Mouse (Mus musculus) thymus, postnatal 36 days (tissue): ENCODE results near the gene Fam169b.

Source experiments
- DNase-seq, 2 experiments: peaks; one replicate each; pipeline ENCODE4 v3.0.0; 2022; ENCODE audit warnings: mixed read lengths in 2 of 2

Gene Fam169b

GRCm38 (mm10) chr7:68286526-68287481 is 13.2 kb downstream of the Fam169b start:
- DNase-seq, result peak; percentile 57 to 63

- peak in 1 of 2 experiments; percentile 45 for DNase-seq
Measured at GRCm38 (mm10) chr7:68287582-68287981, 13.9 kb downstream of the Fam169b start.

- peak; percentile 54 to 69 for DNase-seq
Measured at GRCm38 (mm10) chr7:68288000-68288399, 14.4 kb downstream of the Fam169b start.

DNA sequence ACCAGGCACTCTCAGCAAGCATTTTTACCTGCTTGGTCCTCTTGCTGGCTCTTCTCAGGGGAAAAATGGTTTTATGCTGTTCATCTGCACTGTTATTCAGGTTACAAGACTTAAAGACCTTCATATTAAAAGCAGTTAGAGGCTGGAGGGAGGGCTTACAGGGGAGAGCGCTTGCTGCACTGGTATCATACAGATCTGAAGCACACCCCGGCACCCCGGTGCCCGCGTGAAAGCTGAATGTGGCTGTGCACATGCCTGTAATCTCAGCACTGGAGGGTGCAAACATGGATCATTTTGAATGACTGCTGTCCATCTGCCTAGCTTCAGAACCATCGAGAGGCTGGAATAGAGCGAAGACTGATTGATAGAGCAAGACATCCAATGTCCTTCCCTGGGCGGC is 15.4 kb downstream of the Fam169b start:
- peak; percentile 46 to 63 for DNase-seq

DNA sequence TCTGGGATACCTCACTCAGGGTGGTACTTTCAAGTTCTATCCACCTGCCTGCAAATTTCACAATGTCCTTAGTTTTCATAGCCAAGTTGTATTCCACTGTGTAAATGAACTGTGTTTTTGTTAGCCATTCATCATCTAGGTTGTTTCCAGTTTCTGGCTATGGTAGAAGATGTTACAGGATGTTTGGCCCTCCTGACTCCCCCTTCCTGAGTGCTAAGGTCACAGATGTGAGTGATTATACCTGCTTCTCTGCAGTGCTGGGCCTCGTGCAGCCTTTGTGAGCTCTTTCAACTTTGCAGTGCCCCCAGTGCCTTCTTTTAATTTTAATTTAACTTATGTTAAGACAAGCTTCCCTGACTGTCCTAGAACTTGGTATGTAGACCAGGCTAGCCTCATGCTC is 18.0 kb downstream of the Fam169b start:
- DNase-seq, result no peak

GRCm38 (mm10) chr7:68293997-68294789 is 20.6 kb downstream of the Fam169b start:
- no peak for DNase-seq

DNA sequence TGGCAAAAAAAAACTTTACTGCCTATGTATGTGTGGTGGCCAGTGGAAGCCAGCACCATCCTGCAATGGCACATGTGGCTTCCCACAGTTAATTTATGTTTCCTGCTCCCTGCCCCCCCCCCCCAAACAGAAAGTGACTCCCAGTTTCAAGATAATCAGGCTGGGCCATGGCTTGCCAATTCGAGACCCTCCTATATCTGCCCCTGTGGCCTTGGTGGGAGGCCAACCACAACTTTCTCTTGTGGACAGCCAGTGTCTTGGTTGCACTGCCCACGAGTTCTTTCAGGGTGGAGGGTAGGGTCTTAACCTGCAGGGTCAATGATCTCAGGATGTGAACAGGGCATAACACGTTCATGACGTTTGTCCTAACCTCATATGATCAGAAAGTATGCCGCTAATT is 22.8 kb downstream of the Fam169b start:
- DNase-seq, result no peak

GRCm38 (mm10) chr7:68298381-68299076 is 24.9 kb downstream of the Fam169b start:
- DNase-seq, result no peak

DNA sequence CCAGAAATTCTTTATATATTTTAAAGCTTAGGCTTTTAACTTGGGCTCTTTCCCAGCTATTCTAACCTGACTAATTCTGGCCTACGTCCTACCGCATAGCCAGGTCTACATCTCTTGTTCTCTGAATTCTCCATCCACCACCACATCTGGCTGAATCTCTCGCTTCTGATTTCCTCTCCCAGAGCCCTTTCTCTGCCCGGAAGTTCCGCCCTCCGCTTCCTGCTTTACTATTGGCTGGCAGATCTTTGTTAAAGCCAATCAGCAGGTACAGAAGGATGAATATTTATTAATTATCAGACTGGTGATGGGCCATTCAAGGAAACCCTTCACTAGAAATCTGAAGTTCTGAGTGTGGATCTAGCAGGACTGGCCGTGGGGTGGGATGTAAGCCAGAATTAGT is 27.5 kb downstream of the Fam169b start:
- no peak for DNase-seq

DNA sequence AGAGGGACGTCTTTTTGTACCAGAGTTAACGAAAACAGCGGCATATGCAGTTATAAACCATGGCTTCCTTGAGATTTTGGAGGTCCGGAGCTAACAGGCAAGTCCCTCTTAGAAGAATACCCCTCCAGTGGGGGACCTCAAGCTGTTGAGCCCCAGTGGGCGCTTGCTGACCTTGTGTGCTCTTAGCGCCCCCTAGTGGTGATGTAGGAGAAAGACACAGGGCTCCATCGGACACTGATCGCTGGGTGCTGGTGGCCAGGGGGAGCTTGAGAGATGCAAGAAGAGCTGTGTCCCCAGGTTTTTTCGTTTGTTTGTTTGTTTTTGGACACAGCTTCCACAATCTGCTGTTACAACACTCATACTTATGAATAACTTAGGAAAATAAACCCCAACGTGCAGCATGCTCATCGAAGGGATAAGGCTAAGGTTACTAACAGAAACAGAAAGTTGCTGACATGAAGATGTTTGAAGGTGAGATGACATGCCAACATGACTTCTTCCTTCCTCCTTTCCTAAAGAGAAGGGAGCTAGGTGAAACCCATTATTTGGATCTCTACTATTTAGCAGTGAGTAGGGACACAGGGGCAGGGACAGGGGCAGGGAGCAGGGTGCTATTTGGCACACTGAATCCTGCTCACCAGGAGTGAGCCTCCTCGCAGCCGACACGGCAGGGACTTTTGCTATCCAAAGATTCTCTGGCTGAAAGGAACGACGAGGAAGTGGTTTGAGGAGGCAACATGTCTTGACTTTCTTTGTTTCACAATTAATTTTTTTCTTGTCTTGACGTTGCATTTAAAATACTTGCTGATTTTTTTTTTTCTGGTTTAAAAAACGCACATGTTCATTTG is 29.2 kb downstream of the Fam169b start:
- DNase-seq, result peak; percentile 71 to 75

DNA sequence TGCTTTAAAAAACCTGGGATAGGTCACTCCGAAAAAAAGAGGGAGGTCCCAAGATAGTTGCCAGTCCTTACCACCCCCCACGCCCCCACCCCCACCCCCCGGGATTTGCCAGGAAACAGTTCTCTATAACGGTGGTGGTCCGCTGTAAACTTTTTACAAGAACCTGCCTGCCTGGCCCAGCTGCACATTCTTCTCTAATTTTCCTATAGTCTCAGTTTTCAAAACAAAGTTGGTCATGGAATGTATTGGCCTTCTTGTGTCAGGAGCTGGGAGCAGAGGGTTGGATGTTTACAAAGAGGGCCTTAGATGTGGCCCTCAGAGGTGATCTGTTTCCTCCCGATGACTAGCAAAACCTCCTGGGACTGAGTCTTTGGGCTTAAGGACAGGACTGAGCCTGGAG is 30.0 kb downstream of the Fam169b start:
- no peak for DNase-seq

- no peak for DNase-seq
Measured at GRCm38 (mm10) chr7:68305781-68306575, 32.3 kb downstream of the Fam169b start.

DNA sequence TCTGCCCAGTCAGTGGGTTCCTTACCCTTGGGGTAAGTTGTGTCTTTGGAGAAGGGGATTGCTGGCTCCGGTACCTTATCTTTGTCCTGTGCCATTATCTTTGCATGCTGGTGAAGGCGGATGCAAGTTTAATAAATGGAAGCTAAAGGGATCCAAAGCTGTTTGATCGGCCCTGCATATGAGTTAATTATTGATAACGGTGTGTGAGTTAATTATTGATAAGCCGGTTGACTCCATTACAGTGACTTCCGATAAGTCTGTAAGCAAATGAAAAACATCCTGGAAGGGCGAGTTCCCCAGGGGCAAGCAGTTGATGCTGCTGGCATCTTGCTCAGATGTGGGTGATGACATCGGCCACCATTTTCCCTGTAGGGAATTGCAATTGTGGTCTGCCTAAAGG is 33.1 kb downstream of the Fam169b start:
- DNase-seq, result no peak

- DNase-seq, result no peak
Measured at GRCm38 (mm10) chr7:68311469-68311868, 37.8 kb downstream of the Fam169b start.

GRCm38 (mm10) chr7:68312395-68312794 is 38.8 kb downstream of the Fam169b start:
- DNase-seq, result no peak

GRCm38 (mm10) chr7:68313038-68313782 is 39.6 kb downstream of the Fam169b start:
- DNase-seq, result no peak

GRCm38 (mm10) chr7:68314286-68314685 is 40.6 kb downstream of the Fam169b start:
- no peak for DNase-seq

- no peak for DNase-seq
Measured at GRCm38 (mm10) chr7:68315068-68315467, 41.4 kb downstream of the Fam169b start.

DNA sequence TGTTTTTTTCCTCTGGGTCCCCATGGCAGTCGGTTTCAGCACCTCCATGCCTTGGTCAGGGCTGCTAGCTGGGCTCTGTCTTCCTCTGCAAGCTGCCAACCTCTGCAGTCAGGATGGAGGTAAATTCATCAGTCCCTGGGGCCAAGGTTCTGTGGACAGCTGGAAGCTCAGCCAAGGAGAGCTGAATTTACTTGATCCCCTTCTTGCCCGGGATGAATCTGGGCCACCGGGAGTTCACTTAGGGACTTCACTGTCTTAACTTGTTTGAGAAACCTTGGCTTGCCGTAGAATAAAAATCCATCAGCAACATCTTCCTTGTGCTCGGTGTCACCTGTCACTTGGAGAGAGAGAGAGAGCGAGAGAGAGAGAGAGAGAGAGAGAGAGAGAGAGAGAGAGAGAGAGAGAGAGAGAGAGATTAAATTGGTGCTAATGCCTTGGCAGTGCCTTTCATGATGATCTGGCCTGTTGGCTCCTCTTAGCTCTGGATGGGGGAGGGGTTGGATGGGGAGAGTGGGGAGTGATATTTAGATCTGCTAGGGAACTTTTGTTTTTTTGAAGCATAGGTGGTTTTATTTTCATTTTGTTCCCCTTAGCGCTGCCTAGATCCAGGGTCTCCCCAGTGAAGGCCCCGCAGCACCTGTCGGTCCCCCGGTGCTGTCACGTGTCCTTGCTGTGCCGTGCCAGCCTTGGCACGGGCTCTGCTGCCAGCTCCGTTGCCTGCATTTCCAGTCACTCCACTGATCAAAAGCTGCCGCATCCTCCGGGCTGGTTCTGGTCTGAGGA is 44.6 kb downstream of the Fam169b start:
- DNase-seq, result no peak

DNA sequence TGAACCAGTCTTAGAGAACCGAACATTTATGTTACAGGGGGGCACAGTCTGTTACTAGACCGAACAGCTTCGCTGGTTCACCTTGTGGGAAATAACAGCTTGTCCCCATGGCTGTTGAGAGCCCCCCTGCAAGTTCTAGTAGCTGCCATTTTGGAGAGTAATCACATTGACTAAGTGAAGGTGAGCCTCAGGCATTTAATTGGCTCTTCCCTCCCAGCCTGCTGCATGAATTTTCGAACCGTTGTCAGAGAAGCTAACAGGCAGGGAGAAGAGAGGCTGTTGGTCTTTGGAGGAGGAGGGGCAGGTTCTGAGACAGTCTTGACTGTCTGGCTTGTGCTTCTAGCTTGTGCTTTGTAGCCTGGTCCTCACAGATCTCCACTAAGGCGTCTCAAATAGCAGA is 45.3 kb downstream of the Fam169b start:
- no peak for DNase-seq
